Mouse (Mus musculus) C2C12 (cell line): ENCODE data around the gene Als2cr12. TPM values are rescaled to one million over a fixed set of nuclear protein-coding genes. Genes with fewer than 3 reads are reported as not detected.

Experiments
- H3K27me3 ChIP-seq: one replicate; pipeline ENCODE4 v1.6.1; 2011; ENCODE audit not compliant: control insufficient read depth, insufficient read depth, insufficient read length
- H3K36me3 ChIP-seq: one replicate; pipeline ENCODE4 v1.6.1; 2011; ENCODE audit not compliant: control insufficient read depth, insufficient read depth
- H3K4me3 ChIP-seq: one replicate; pipeline ENCODE4 v1.5.1; 2011; ENCODE audit warnings: mild to moderate bottlenecking, control low read depth; ENCODE audit not compliant: poor library complexity, insufficient read depth, severe bottlenecking
- H3K79me2 ChIP-seq: one replicate; pipeline ENCODE4 v1.6.1; 2011; ENCODE audit not compliant: control insufficient read depth, insufficient read depth
- H3K79me3 ChIP-seq: one replicate; pipeline ENCODE4 v1.6.1; 2011; ENCODE audit warnings: low read depth, control low read depth
- H3ac ChIP-seq: one replicate; pipeline ENCODE3; 2011; ENCODE audit warnings: low read depth; ENCODE audit not compliant: control insufficient read depth, insufficient read length
- CEBPB ChIP-seq: IDR thresholded peaks from one replicate; pipeline ENCODE4 v1.6.1; 2011; ENCODE audit warnings: low read depth, mild to moderate bottlenecking, control low read depth, moderate library complexity
- CTCF ChIP-seq: IDR thresholded peaks from one replicate; pipeline ENCODE4 v1.5.1; 2011; ENCODE audit not compliant: control insufficient read depth, insufficient read depth, insufficient read length
- FOSL1 ChIP-seq: IDR thresholded peaks from one replicate; pipeline ENCODE4 v1.8.0; 2011; ENCODE audit warnings: mild to moderate bottlenecking, low read length; ENCODE audit not compliant: poor library complexity, insufficient read depth, severe bottlenecking
- MAX ChIP-seq: IDR thresholded peaks from one replicate; pipeline ENCODE4 v1.6.1; 2011; ENCODE audit warnings: mild to moderate bottlenecking, control low read depth
- MYOD1 ChIP-seq: IDR thresholded peaks from one replicate; pipeline ENCODE4 v1.6.1; 2011; ENCODE audit warnings: low read depth; ENCODE audit not compliant: control insufficient read depth, insufficient read length
- MYOG ChIP-seq: IDR thresholded peaks from one replicate; pipeline ENCODE4 v1.6.1; 2011; ENCODE audit not compliant: control insufficient read depth, insufficient read length; ENCODE audit errors: extremely low read depth
- USF1 ChIP-seq: IDR thresholded peaks from one replicate; pipeline ENCODE4 v1.6.1; 2011; ENCODE audit warnings: low read depth, mild to moderate bottlenecking, control low read depth, moderate library complexity
- polyA plus RNA-seq: library from polyadenylated mRNA; unstranded; fragments of >200 nt; fragmentation: generic; extraction: Trizol; gene quantifications from one replicate; pipeline ENCODE4 v1.2.1, GENCODE M21; 2012; ENCODE audit warnings: missing spikeins

The Als2cr12 gene
- polyA plus RNA-seq, 1 experiment, result 0.23 TPM

- peaks cover 25% of the 10 kb centered on the region for H3K36me3 ChIP-seq
- TF ChIP-seq USF1 (no peak), MYOD1 (no peak), CTCF (no peak), FOSL1 (no peak), CEBPB (no peak), MAX (no peak), MYOG (no peak)
- no peak overlapping the region for H3K4me3 ChIP-seq
- no peaks in the 10 kb centered on the region for H3K27me3 ChIP-seq
- peaks cover 88% of the 10 kb centered on the region for H3K79me2 ChIP-seq
- H3ac ChIP-seq, result no peak overlapping the region
- H3K79me3 ChIP-seq, result peaks cover 27% of the 10 kb centered on the region
Observed at GRCm38 (mm10) chr1:58722115-58722938, 26.5 kb upstream of the Als2cr12 start.

- no peaks in the 10 kb centered on the region for H3K27me3 ChIP-seq
- TF ChIP-seq CEBPB (no peak), CTCF (no peak), MYOG (no peak), USF1 (no peak), FOSL1 (no peak), MYOD1 (no peak), MAX (no peak)
- H3K36me3 ChIP-seq, result peaks cover 29% of the 10 kb centered on the region
- H3K79me2 ChIP-seq, result peaks cover 95% of the 10 kb centered on the region
- no peak overlapping the region for H3ac ChIP-seq
- H3K79me3 ChIP-seq, result peaks cover 31% of the 10 kb centered on the region
- H3K4me3 ChIP-seq, result no peak overlapping the region
Observed at GRCm38 (mm10) chr1:58720988-58721387, 25.2 kb upstream of the Als2cr12 start.

DNA sequence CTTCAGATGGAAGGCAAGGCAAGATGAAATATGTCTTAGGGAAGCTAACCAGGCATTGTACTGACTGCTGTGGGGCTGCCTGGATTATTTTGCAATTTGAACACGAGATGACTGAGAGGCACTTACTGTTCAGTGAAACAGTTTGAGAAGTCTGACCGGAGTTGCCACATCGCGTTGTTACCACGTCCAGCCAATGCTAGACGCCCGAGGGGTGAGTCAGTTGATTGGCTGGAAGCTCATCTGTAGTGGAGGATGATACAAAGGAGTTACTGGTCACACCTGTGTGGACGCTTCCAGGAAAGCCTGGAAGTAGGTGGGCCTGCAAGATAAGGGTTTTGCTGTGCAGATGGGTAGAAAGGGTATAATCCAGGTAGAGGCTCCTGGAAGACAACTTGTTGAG, 24.3 kb upstream of the Als2cr12 start:
- Histone ChIP-seq H3K36me3 (peaks cover 38% of the 10 kb centered on the region), H3ac (no peak overlapping the region), H3K79me2 (peaks cover 96% of the 10 kb centered on the region), H3K79me3 (peaks cover 40% of the 10 kb centered on the region), H3K27me3 (no peaks in the 10 kb centered on the region), H3K4me3 (no peak overlapping the region)
- TF ChIP-seq CTCF, result no peak
- no peak for TF ChIP-seq FOSL1
- TF ChIP-seq MAX, result no peak
- no peak for TF ChIP-seq CEBPB
- TF ChIP-seq MYOD1, result no peak
- no peak for TF ChIP-seq MYOG
- TF ChIP-seq USF1, result no peak

GRCm38 (mm10) chr1:58719356-58719945, 23.7 kb upstream of the Als2cr12 start:
- Histone ChIP-seq H3K36me3 (peaks cover 44% of the 10 kb centered on the region), H3ac (no peak overlapping the region), H3K4me3 (no peak overlapping the region), H3K79me2 (peaks cover 99% of the 10 kb centered on the region), H3K79me3 (peaks cover 44% of the 10 kb centered on the region), H3K27me3 (no peaks in the 10 kb centered on the region)
- TF ChIP-seq USF1 (no peak), MAX (no peak), MYOG (no peak), MYOD1 (no peak), CTCF (no peak), FOSL1 (no peak), CEBPB (no peak)

GRCm38 (mm10) chr1:58717589-58718270, 21.9 kb upstream of the Als2cr12 start:
- Histone ChIP-seq H3K27me3 (no peaks in the 10 kb centered on the region), H3K79me3 (peaks cover 51% of the 10 kb centered on the region), H3K79me2 (peaks cover 95% of the 10 kb centered on the region), H3K4me3 (no peak overlapping the region), H3K36me3 (peaks cover 45% of the 10 kb centered on the region), H3ac (no peak overlapping the region)
- no peak for TF ChIP-seq CEBPB
- no peak for TF ChIP-seq MYOG
- TF ChIP-seq USF1, result no peak
- no peak for TF ChIP-seq CTCF
- TF ChIP-seq MAX, result no peak
- TF ChIP-seq FOSL1, result no peak
- no peak for TF ChIP-seq MYOD1
